Mouse (Mus musculus): ENCODE measurements around the gene Ntrk2.
"Not testable (repeated sequence)": the region's sequence is repeated elsewhere in the genome, so short reads cannot be mapped to it uniquely, and the experiment has no call there.

Gene Ntrk2

DNA sequence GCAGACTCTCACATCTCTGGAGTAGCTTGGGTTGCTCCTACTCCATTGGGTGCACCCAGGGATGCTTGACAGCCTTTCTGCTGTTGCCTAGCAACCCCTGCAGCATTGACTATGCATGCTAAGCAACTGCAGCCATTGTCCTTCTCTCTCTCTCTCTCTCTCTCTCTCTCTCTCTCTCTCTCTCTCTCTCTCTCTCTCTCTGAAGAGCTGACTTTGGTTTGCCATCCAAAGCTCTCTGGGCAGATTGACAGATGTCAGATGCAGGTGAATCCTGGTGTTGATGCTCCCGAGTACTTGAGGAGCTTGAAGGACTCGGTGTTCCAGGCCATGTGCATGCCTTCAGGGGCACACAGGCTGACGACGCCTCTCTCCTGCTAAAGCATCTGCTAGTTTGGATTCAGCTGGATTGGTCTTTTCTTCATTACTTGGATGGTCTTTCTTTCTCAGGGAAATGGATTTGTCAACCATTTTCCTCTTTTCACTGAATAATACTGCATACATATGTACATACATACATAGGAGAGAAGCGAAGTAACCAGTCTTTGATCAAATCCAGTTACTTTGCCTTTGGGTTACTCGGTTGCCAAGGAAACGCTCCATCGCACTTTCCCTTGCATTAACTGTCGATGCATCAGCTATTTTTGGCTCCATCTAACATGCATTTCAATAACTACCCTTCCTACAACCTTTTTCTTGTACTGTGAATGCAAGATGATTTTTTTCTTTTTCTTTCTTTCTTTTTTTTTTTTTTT lies 234.8 kb downstream of the Ntrk2 start:
- DNase-seq (ENCODE audit: low spot score): peak; percentile 81

DNA sequence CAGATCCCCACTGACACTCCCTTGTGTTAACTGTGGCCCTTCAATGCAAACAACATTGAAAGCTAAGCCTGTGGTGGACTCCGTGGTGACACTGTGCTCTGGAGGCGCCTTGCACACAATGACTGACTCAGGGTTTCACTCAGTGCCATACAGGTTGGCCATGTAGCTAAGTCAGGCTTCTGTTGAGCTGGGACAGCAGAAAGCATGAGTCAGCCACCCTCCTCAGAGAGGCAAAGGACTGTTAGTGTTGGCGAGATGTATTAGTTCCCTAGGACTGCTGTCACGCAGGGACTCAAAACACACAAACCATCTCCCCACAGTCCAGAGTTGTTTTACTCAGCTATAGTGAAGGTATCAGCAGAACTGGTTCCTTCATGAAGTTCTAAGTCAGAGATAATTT lies 245.8 kb downstream of the Ntrk2 start:
- DNase-seq (ENCODE audit: low spot score): no peak

DNA sequence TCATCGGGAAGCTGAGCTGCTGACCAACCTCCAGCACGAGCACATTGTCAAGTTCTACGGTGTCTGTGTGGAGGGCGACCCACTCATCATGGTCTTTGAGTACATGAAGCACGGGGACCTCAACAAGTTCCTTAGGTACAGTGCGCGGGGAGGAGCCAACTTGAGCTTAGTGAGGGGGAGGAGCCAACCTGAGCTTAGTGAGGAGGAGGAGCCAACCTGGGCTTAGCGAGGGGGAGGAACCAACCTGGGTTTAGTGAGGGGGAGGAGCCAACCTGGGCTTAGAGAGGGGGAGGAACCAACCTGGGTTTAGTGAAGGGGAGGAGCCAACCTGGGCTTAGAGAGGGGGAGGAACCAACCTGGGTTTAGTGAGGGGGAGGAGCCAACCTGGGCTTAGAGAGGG lies 248.0 kb downstream of the Ntrk2 start:
- not testable (repeated sequence) for DNase-seq (ENCODE audit: low spot score)

DNA sequence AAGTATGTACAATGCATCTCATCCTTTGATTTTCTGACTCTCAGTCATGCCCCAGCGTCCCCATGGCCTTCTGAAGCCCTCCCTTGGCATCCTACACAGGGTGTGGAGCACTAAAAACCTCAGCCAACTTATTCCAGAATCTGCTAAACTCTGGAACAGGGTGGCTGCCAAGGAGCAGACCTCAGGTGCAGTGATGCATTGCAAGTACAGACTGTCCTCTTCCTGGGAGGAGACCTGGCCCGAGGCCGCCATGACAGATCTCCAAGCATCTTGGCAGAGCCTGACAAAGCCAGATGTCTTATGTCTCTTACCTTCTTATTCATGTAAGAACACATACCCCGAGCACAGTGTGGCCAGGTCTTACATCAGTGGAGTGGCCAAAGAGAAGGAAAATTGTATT lies 250.5 kb downstream of the Ntrk2 start:
- DNase-seq (ENCODE audit: low spot score): no peak

DNA sequence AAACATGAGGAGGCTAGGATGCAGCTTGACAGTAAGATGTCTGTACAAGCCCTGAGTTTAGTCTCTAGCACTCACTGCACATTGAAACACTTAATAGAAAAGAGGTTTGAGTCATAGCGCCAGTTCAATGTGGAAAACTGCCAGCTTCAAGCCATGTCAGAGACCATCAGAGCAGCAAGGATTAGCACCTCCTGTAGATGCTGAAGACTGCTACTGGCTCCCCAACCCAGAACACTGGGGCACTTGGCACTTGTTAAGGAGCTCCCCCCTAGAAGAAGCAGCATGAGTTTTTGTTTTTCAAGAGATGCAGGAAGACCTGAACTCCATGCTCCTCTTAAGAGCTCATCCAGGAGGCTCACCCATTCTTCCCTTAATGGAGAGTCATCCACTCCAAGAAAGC lies 251.5 kb downstream of the Ntrk2 start:
- no peak for DNase-seq (ENCODE audit: low spot score)

DNA sequence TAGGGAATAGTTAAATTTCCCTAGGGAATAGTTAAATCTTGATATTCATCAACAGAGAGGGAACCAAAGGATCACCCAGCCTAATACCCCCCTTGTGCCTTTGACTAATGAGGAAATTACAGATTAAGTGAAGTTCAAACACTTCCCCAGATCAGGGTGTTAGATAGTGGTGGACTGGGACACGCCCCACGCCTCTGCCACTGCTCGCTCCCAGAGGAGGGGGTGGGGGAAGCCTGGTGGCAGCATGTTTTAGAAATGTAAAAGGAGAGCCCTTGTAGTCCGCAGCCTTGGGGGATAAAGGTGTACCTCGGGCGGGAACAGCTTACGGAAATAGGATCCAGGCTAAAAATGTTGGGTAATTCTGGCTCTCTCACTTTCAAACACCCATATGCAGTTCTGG lies 252.7 kb downstream of the Ntrk2 start:
- no peak for DNase-seq (ENCODE audit: low spot score)

DNA sequence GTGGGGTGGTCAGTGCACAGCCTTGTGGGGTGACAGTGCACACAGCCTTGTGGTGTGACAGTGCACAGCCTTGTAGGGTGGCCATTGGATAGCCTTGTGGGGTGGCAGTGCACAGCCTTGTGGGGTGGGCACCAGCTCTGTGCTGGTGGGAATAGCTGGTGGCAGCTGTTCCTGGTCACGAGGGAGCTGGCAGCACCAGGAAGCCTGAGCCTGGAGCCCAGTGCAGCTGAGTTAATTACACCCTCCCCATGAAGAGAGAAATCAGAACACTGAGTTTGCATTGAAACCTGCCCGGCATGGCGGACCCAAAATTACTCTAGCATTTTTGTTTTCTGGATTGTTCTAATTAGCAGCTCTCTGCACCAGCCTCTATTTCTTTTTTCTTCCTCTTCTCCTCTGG lies 259.3 kb downstream of the Ntrk2 start:
- DNase-seq (ENCODE audit: low spot score): no peak

DNA sequence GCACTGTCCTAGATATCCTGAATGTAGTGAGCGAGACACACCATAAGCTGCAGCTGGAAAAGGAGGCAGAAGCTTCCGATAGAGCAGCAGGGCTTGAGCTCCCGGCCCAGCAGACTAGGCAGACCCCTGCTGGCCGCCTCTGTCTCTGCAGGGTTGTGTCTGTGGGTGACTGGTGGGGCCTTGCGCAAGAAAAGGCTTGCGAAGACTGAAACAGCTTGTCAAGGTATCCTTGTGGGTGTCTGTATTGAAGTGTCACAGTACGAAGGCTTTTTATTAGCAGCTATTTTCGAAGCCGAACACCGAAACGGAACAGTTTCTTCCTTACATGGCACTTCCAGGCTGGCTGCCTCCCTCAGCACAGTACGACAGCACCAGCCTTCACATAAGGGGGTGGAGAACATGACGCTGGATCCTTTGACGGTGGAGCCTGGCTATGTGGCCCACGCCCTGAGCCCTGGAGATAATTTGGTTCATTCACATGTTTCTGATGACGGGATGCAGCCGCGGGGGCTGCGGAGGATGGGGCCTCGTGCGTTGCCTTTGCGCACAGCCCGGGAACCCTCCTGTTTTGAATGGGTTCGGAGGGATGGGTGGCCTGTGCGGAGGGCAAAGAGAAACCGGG lies 267.4 kb downstream of the Ntrk2 start:
- peak; percentile 89 for DNase-seq (ENCODE audit: low spot score)

DNA sequence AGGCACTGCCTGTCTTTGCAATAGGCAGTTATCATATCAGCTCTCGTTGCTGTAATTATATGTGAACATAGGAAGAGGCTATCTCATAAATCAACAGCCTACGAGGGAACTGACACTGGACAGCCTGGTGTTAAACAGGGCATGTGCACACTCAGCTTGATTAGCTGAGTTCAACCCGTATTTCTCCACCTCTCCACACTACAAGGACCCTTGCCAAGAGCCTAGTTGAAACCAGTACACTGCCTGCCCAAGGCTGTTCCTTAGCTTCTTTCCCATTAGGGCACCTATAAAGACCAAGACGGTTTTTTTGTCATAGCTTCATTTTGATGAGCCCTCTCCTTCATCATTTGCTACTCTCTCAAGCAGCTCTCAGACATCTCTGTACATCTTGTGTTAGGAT lies 270.1 kb downstream of the Ntrk2 start:
- no peak for DNase-seq (ENCODE audit: low spot score)

DNA sequence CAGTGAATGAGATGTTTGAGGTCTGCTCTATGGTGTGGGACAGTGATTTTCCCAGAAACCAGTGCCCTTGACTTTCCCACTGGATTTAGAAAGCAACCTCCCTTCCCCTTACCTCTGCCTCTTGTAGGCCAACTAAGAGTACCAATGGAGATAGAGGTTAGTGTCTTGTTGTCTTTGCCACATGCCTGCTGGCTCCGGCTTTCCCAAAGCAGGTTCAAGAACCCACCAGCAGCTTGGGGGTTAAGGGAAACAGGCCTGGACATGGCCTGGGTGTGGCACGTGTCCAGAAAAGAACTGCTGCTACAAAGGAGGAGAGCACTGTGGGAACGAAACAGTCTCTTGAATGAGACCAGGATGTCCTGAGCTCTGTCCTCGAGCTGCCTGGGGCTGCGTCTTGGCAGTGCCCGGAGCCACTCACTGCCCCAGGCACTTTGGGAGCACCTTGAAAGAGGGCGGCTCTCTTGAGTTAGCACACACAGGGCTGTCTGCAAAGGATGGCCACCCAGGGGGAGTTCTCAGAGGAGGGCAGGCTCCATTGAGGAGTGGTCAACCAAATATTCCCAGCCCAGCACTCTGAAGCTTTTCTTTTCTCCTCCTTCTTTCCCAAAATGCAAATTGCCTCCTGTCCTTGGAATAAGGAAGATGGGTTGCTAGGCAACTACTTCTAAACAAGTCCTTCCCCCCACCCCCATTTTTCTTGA lies 273.5 kb downstream of the Ntrk2 start:
- DNase-seq (ENCODE audit: low spot score): no peak

DNA sequence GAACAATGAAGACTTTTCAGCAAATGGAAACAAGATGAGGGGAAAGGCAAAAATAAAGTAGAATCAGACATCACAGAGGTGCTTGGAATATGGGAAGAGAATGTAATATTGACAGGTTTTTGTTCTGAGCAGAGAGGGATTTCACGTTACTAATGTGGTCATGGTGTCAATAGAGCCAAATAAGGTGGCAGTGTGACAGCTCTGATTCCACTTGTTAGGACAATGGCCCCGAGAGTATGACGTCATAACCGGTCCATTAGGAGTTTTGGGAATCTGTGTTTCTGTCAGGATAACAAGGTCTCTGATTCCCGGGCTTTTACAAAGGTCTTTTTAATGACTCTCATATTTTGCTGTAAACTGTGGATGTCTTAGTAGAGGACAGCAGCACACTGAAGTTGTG lies 274.1 kb downstream of the Ntrk2 start:
- DNase-seq (ENCODE audit: low spot score): no peak

DNA sequence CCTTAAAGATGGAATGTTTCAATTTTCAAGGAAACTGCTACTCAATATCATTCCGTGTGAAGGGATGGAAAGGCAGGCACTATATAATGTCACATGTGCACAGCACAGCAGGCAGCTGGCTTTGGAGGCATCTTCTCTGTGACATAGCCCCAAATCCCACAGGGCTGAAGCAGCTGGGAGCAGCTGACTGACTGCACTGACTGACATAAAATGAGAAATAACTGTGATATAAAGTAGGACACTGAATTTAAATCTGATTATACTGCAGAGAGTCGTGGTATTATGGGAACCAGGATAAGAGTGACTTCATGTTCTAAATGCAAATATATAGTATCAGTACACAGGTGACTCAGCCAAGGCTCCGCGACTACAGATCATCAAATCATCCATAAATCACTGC lies 282.6 kb downstream of the Ntrk2 start:
- no peak for DNase-seq (ENCODE audit: low spot score)

DNA sequence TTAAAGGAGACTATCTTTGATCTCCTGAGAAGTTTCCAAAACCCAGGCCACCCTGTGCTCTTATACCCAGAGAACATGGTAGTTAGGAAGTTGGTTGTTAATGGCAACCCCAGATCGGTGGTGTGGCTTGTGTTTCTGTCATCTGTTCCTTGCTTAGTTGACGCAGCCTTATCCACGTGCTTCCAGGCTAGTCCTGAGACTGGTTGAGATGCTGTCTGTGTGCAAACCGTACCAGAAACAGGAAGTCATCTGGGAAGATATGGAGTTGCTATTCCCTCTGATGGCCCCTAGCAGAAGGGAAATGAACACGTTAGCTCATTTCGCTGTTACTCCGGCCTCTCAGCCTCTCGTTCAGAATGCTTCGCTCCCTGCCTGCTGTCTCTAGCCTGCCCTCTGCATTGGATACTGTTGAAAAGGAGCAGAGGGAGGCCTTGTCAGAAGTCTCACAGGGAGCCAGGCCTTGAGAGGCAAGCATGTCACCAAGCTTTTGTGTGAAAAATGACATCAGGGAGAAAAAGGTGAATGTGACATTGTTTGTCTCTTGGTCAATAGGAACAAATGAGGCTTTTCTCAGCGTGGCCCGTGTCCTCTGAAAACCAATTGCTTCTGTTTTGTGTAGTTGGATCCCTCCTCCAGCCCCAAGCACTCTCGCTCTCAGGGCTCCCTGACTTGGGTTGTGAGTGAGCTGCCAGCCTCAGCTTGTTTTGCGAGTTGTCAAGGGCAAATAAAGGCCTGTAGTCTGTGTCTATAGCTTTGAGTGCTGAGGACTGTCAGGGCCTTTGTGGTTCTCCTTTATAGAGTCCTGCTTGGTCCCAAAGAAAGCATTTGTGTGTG lies 285.0 kb downstream of the Ntrk2 start:
- DNase-seq (ENCODE audit: low spot score): no peak

DNA sequence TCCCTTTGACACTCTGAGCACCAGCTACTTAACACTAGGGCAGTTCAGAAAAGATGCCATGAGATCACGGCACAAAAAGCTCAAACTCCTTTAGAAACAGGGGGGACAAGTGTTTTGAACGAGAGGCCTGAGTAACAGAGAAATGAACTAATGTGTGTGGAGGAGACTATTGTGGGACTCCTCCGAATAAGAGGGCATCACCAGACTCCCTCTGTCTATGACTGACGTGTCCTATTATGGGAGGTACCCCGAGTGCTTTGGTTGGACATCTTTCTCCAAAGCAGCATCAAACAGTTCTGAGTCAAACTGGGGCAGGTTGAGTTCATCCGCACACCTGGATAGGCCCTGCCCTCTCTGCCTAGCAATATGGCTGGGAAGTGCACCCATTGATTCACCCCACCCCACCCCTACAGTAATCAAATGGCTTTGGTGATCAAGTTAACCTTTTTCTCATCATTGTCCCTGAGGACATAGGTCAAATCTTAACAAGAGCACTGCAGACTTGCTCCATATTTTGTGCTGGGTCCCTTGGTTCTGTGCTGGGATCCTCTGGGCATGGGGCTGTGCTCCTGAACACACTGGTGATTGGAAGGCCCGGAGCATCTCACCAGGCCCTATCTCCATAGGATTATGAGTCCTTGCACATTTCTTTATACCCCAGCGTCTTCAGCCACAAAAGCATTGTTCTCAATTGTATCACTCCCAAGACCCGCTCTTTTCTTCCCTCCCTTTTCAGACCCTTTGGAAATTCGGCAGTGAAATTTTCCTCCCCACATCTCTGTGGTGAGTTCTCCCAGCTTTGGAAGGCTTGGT lies 285.9 kb downstream of the Ntrk2 start:
- DNase-seq (ENCODE audit: low spot score): no peak

DNA sequence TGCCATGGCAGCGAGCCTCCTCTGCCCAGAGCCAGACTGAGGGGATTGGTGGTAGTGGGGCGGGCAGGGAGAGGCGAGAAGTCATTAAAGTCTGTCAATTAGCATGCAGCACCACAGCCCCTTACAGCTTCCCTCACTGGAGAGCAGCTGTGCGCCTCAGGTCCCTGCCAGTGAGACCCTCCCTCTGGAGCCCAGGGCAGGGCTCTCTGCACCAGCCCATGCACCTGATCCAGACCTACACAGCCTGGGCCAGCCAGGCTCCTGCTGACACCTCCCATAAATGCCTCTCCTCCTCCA lies 286.4 kb downstream of the Ntrk2 start:
- peak; percentile 76 for DNase-seq (ENCODE audit: low spot score)

DNA sequence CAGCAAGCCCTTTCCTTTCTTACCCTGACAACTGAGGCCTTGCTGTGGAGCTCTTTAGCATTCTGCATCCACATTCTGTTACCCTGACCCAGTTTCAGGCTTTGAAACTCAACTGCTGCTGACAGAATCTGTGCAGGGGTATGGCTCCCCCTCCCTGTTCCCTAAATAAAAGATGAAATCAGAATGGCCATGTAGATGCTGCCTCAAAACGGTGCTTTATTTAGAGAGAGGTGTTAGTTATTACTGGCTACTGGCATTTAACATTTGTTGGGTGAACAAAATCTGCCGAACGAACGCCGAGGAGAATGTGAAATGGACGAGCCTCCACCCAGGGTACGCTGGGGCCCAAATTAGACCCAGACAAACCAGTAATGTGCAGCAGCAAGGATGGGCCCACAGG lies 288.4 kb downstream of the Ntrk2 start:
- no peak for DNase-seq (ENCODE audit: low spot score)

DNA sequence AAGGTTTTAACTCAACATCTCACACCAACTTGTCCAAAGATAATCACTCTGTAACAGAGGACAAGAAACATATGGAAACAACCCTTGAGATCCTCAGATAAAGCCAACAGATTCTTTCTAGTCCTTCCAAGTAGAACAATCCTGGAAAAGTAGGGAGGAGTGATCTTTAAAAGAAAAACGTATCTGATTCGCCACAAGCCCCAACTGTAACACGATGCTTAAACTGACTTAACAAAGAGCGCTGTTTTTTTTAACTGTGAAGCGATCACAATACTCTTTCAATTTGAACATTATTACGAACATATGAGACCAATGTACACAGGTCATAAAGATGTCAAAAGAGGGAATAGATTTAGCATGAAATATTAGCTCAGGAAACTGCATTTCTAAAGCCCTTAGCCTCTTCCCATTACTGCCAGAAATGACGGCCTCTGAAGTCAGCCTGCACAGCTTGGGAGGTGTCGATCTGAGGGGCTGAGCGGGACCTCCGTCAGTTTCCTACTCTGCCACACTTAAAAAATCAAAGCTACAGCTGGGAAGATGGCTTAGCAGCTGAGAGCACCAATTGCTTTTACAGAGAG lies 289.5 kb downstream of the Ntrk2 start:
- DNase-seq (ENCODE audit: low spot score): no peak

DNA sequence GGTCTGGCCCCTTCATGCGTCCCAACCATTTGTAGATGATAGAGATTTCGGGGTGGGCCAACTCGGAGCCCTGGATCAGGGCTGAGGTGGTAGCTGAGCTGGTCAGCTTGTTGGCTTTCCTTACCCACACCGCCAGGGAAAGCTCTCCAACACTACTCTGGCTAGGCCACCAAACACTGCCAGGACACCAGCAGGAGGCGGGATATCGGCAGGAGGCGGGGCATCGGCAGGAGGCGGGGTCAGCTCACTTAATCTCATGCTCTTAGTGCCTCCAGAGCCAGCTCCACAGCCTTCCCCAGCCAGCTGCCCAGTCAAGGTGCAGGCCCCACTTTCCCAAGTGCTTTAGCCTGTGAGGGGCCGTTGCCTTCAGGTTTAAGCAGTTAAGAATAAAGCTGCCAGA lies 293.7 kb downstream of the Ntrk2 start:
- DNase-seq (ENCODE audit: low spot score): no peak

DNA sequence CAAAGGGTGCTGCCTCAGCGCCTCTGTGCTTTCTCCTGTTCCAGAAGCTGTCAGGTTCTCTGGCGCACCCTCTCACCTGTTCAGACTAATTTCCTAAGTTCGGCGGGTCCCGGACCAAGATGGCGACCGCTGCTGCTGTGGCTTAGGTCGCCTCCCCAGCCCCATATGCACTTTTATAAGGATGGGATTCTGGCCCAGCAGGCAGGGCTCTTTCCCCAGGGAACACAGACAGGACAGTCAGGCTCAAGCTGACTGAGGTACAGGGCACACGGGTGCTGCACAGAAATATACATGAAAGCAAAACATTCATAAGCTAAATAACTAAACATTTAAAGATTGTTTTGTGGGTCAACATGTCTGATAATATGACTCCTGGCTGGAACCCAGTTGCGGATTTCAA lies 301.4 kb downstream of the Ntrk2 start:
- not testable (repeated sequence) for DNase-seq (ENCODE audit: low spot score)

DNA sequence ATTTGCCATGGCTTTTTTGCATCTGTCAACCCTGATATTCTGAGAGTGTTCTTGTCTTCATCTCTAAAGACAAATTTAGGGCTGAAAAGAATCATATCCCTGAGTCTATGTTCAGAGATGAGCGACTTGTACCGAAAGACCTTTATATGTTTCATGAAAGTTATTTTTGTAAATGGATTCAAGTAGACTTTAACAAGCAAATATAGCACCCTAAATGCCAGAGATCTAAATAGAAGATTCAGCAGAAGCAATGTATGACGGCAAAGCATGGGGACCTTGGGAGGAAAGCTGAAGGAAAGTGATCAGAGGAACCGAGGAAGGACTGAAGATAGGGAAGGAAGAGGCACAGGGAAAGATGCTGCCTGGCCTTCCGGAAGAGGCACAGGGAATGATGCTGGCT lies 303.7 kb downstream of the Ntrk2 start:
- DNase-seq (ENCODE audit: low spot score): no peak

DNA sequence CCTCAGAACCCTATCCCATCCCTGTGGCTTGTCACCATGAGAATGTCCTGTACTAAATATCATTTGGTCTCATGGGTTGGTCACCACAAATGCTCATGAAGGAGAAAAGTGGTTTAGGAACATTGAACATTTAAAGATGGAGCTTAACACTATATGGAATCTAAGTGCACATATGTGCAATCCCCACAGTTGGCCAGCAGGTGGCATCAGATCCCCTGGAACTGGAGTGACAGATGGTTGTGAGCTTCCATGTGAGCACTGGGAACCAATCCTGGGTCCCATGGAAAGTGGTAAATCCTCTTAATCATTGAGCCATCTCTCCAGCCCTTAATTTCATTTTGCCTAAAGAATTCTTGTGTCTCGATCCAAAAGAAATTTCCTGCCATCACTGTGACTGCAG lies 308.3 kb downstream of the Ntrk2 start:
- no peak for DNase-seq (ENCODE audit: low spot score)

DNA sequence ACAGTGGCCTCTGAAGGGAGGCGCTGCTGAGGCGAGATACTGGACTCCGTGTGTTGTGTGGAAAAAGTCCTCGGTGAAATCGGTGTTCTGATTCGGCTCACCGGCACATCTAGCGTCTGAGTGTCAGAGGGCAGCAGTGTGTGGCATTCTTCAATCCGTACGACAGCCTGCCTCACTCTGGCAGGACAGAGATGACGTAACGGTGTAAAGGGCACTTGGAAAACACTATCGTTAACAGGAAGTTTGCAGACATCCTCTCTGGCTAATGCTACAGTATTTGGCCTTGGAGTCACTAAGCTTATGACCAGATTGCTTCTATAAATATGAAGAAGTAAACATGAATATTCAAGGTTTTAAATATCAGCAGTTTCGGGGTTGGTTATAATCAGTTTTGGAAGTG lies 309.2 kb downstream of the Ntrk2 start:
- DNase-seq (ENCODE audit: low spot score): no peak
